Mouse (Mus musculus) ES-E14 (cell line): ENCODE results near the gene Mterf4. TPM values are rescaled to one million over a fixed set of nuclear protein-coding genes. Genes with fewer than 3 reads are reported as not detected.

ENCODE experiments used
- DNase-seq: peaks from one replicate; pipeline ENCODE4 v3.0.0-alpha.2; 2013; ENCODE audit warnings: low read depth, low spot score
- H3K27ac ChIP-seq: 2 replicates; pipeline ENCODE4 v1.5.1; 2012; ENCODE audit warnings: low read depth, mild to moderate bottlenecking, low read length, moderate library complexity, mixed read lengths; ENCODE audit not compliant: poor library complexity, insufficient read depth, severe bottlenecking
- H3K36me3 ChIP-seq: 2 replicates; pipeline ENCODE4 v1.6.1; 2012; ENCODE audit warnings: mild to moderate bottlenecking, low read length, moderate library complexity, mixed read lengths; ENCODE audit not compliant: control insufficient read depth, poor library complexity, insufficient read depth, severe bottlenecking
- H3K4me1 ChIP-seq, 2 experiments: fragments of 150-350 bp in 1 of 2; sonication (generic) in 1 of 2; 2 replicates each; pipeline ENCODE4 v1.6.1; 2012; ENCODE audit warnings: low read length in 2 of 2, mild to moderate bottlenecking in 1 of 2, mixed read lengths in 1 of 2; ENCODE audit not compliant: control insufficient read depth in 2 of 2, insufficient read depth in 2 of 2, poor library complexity in 1 of 2
- H3K4me3 ChIP-seq, 2 experiments: fragments of 150-350 bp in 1 of 2; sonication (generic) in 1 of 2; 2 replicates each; pipeline ENCODE4 v1.5.1; 2012; ENCODE audit warnings: low read length in 2 of 2, low read depth in 1 of 2, mild to moderate bottlenecking in 1 of 2, mixed read lengths in 1 of 2; ENCODE audit not compliant: insufficient read depth in 1 of 2, poor library complexity in 1 of 2, severe bottlenecking in 1 of 2
- H3K9ac ChIP-seq: 2 replicates; pipeline ENCODE4 v1.6.1; 2012; ENCODE audit warnings: low read depth, mild to moderate bottlenecking, low read length, mixed read lengths; ENCODE audit not compliant: poor library complexity, insufficient read depth, severe bottlenecking
- H3K9me3 ChIP-seq: fragments of 150-350 bp; sonication (generic); 2 replicates; pipeline ENCODE4 v1.6.1; 2012; ENCODE audit warnings: low read depth, mild to moderate bottlenecking, low read length; ENCODE audit not compliant: control insufficient read depth, insufficient read depth
- CHD2 ChIP-seq: IDR thresholded peaks from 2 replicates; pipeline ENCODE4 v1.6.1; 2014; ENCODE audit warnings: mild to moderate bottlenecking, low read depth, low read length, inconsistent platforms
- HCFC1 ChIP-seq: IDR thresholded peaks from 2 replicates; pipeline ENCODE4 v1.6.1; 2012; ENCODE audit warnings: low read length, inconsistent platforms, borderline replicate concordance; ENCODE audit not compliant: insufficient read depth
- MAFK ChIP-seq: IDR thresholded peaks from 2 replicates; pipeline ENCODE4 v1.6.1; 2014; ENCODE audit warnings: mild to moderate bottlenecking, low read depth, low read length, inconsistent platforms; ENCODE audit not compliant: insufficient read depth
- ZC3H11A ChIP-seq: IDR thresholded peaks from 2 replicates; pipeline ENCODE4 v1.6.1; 2012; ENCODE audit warnings: low read depth, mild to moderate bottlenecking, inconsistent platforms, low read length, borderline replicate concordance
- ZNF384 ChIP-seq: IDR thresholded peaks from 2 replicates; pipeline ENCODE4 v1.6.1; 2012; ENCODE audit warnings: low read depth, low read length, inconsistent platforms
- in situ Hi-C, 2 experiments: fragments of 600-800 bp; cut with MboI; formaldehyde crosslinking; loops; one replicate each; pipeline ENCODE4 v1.15.1; 2025; ENCODE audit warnings: low sequenced_read_pairs in 2 of 2, inconsistent platforms in 1 of 2; ENCODE audit not compliant: unreplicated experiment in 2 of 2
- total RNA-seq: library from RNA; depleted of rRNA; stranded (reverse); fragments of 300-350 nt; gene quantifications from 2 replicates; pipeline ENCODE4 v1.2.3, GENCODE M21; 2012

The Mterf4 gene
- total RNA-seq, 1 experiment, result 38.9 TPM

- no peak overlapping the region for H3K9ac ChIP-seq
- in situ Hi-C loops, result no loop called here
- no peak overlapping the region for H3K4me3 ChIP-seq
- no peaks in the 10 kb centered on the region for H3K4me1 ChIP-seq
- DNase-seq, result no peak
- TF ChIP-seq HCFC1 (no peak), ZC3H11A (no peak), ZNF384 (no peak), CHD2 (no peak)
- H3K9me3 ChIP-seq, result no peaks in the 10 kb centered on the region
- peaks cover 12% of the 10 kb centered on the region; the same call in 1 of the 2 replicates for H3K36me3 ChIP-seq
- no peak overlapping the region for H3K27ac ChIP-seq
These were observed 14.8 kb downstream of the Mterf4 start for GRCm38 (mm10) chr1:93290956-93291355.

GRCm38 (mm10) chr1:93289678-93290214 lies 16.0 kb downstream of the Mterf4 start:
- Histone ChIP-seq H3K9ac (no peak overlapping the region), H3K9me3 (no peaks in the 10 kb centered on the region), H3K4me3 (no peak overlapping the region), H3K36me3 (peaks cover 18% of the 10 kb centered on the region; the same call in 1 of the 2 replicates), H3K27ac (no peak overlapping the region), H3K4me1 (no peaks in the 10 kb centered on the region)
- DNase-seq, result no peak
- TF ChIP-seq MAFK (no peak), HCFC1 (no peak), ZNF384 (no peak), CHD2 (no peak), ZC3H11A (no peak)
- in situ Hi-C loops, result no loop called here

- no peaks in the 10 kb centered on the region for H3K9me3 ChIP-seq
- no peak overlapping the region for H3K4me3 ChIP-seq
- H3K9ac ChIP-seq, result no peak overlapping the region
- peaks cover 22% of the 10 kb centered on the region; the same call in 1 of the 2 replicates for H3K36me3 ChIP-seq
- DNase-seq, result no peak
- peaks cover 0 to 15% of the 10 kb centered on the region in 2 experiments; a peak in 1 of 4 replicates for H3K4me1 ChIP-seq
- in situ Hi-C loops, result no loop called here
- H3K27ac ChIP-seq, result no peak overlapping the region
- TF ChIP-seq ZC3H11A, result no peak
- no peak for TF ChIP-seq ZNF384
- TF ChIP-seq MAFK, result no peak
- no peak for TF ChIP-seq HCFC1
- TF ChIP-seq CHD2, result no peak
These were observed 28.7 kb downstream of the Mterf4 start for GRCm38 (mm10) chr1:93277041-93277440.

GRCm38 (mm10) chr1:93275561-93275960 lies 30.2 kb downstream of the Mterf4 start:
- TF ChIP-seq HCFC1, result no peak
- TF ChIP-seq ZC3H11A, result no peak
- no peak for TF ChIP-seq CHD2
- TF ChIP-seq ZNF384, result no peak
- no peak for TF ChIP-seq MAFK
- DNase-seq, result peak; percentile 44
- Histone ChIP-seq H3K4me3 (no peak overlapping the region), H3K4me1 (peaks cover 0 to 15% of the 10 kb centered on the region in 2 experiments; a peak in 1 of 4 replicates), H3K9ac (no peak overlapping the region), H3K27ac (no peak overlapping the region), H3K36me3 (peaks cover 20% of the 10 kb centered on the region; the same call in 1 of the 2 replicates), H3K9me3 (no peaks in the 10 kb centered on the region)
- in situ Hi-C loops, result no loop called here

GRCm38 (mm10) chr1:93272409-93272821 lies 33.3 kb downstream of the Mterf4 start:
- no peak overlapping the region for H3K9ac ChIP-seq
- H3K9me3 ChIP-seq, result no peaks in the 10 kb centered on the region
- peaks cover 18% of the 10 kb centered on the region for H3K36me3 ChIP-seq
- TF ChIP-seq HCFC1 (no peak), CHD2 (no peak), ZC3H11A (no peak), MAFK (no peak)
- H3K4me1 ChIP-seq, result peaks cover 0 to 15% of the 10 kb centered on the region in 2 experiments; a peak in 1 of 4 replicates
- no peak overlapping the region for H3K4me3 ChIP-seq
- DNase-seq, result peak; percentile 39
- in situ Hi-C loops, result no loop called here
- H3K27ac ChIP-seq, result no peak overlapping the region
